Mouse (Mus musculus): ENCODE data around the gene Hoxb5. TPM values are rescaled to one million over a fixed set of nuclear protein-coding genes. Genes with fewer than 3 reads are reported as not detected.

The Hoxb5 gene
- polyA plus RNA-seq, 1 experiment from 2014 or later = 157 TPM

GRCm38 (mm10) chr11:96340698-96341365 is 37.7 kb downstream of the Hoxb5 start:
- under 1% methylated on average over 33 of the region's 36 CpGs for WGBS
- Histone ChIP-seq H3K27ac (peak overlapping the region; percentile 99), H3K36me3 (replicated peaks; ENCODE audit: control insufficient read depth, insufficient read depth) (0 out of 2 replicates have a peak, but pooled peaks cover 5% of the 10 kb centered on the region), H3K4me1 (replicated peaks; ENCODE audit: control insufficient read depth, insufficient read depth, low read length) (peaks cover 28% of the 10 kb centered on the region), H3K27me3 (ENCODE audit: control insufficient read depth, insufficient read depth, low read length) (peaks cover 70% of the 10 kb centered on the region), H3K9me3 (ENCODE audit: control insufficient read depth, low read length) (no peaks in the 10 kb centered on the region), H3K4me2 (replicated peaks) (peak overlapping the region; percentile 77), H3K4me3 (replicated peaks; ENCODE audit: low read length) (peak overlapping the region; percentile 48), H3K9ac (peak overlapping the region; percentile 97)
- no peak for DNase-seq (ENCODE audit: low spot score)
- peak; percentile 47 for ATAC-seq (ENCODE audit: low FRiP score)

- under 1% methylated on average over 40 of the region's 40 CpGs for WGBS
- no peak for DNase-seq (ENCODE audit: low spot score)
- Histone ChIP-seq H3K9ac (peak overlapping the region; percentile 97), H3K4me2 (replicated peaks) (peak overlapping the region; percentile 77), H3K27ac (peak overlapping the region; percentile 99), H3K27me3 (ENCODE audit: control insufficient read depth, insufficient read depth, low read length) (peaks cover 71% of the 10 kb centered on the region), H3K9me3 (ENCODE audit: control insufficient read depth, low read length) (no peaks in the 10 kb centered on the region), H3K4me1 (replicated peaks; ENCODE audit: control insufficient read depth, insufficient read depth, low read length) (peaks cover 31% of the 10 kb centered on the region), H3K4me3 (replicated peaks; ENCODE audit: low read length) (peak overlapping the region; percentile 48), H3K36me3 (replicated peaks; ENCODE audit: control insufficient read depth, insufficient read depth) (0 out of 2 replicates have a peak, but pooled peaks cover 5% of the 10 kb centered on the region)
- ATAC-seq (ENCODE audit: low FRiP score) = no peak
These were observed 38.8 kb downstream of the Hoxb5 start for GRCm38 (mm10) chr11:96341701-96342575.

GRCm38 (mm10) chr11:96342576-96342930 is 39.4 kb downstream of the Hoxb5 start:
- H3K27ac ChIP-seq = peak overlapping the region; percentile 99
- DNase-seq (ENCODE audit: low spot score) (no peak), ATAC-seq (ENCODE audit: low FRiP score) (no peak)
- WGBS = 4% methylated on average over 4 of the region's 4 CpGs
- H3K36me3 ChIP-seq (replicated peaks; ENCODE audit: control insufficient read depth, insufficient read depth) = 0 out of 2 replicates have a peak, but pooled peaks cover 5% of the 10 kb centered on the region
- H3K4me1 ChIP-seq (replicated peaks; ENCODE audit: control insufficient read depth, insufficient read depth, low read length) = peaks cover 26% of the 10 kb centered on the region
- H3K4me3 ChIP-seq (replicated peaks; ENCODE audit: low read length) = peak overlapping the region; percentile 48
- H3K4me2 ChIP-seq (replicated peaks) = peak overlapping the region; percentile 77
- peaks cover 68% of the 10 kb centered on the region for H3K27me3 ChIP-seq (ENCODE audit: control insufficient read depth, insufficient read depth, low read length)
- no peaks in the 10 kb centered on the region for H3K9me3 ChIP-seq (ENCODE audit: control insufficient read depth, low read length)
- H3K9ac ChIP-seq = peak overlapping the region; percentile 97

- Histone ChIP-seq H3K9me3 (ENCODE audit: control insufficient read depth, low read length) (no peaks in the 10 kb centered on the region), H3K36me3 (replicated peaks; ENCODE audit: control insufficient read depth, insufficient read depth) (0 out of 2 replicates have a peak, but pooled peaks cover 5% of the 10 kb centered on the region), H3K4me1 (replicated peaks; ENCODE audit: control insufficient read depth, insufficient read depth, low read length) (peaks cover 28% of the 10 kb centered on the region), H3K4me3 (replicated peaks; ENCODE audit: low read length) (peak overlapping the region; percentile 48), H3K4me2 (replicated peaks) (peak overlapping the region; percentile 77), H3K27me3 (ENCODE audit: control insufficient read depth, insufficient read depth, low read length) (peaks cover 67% of the 10 kb centered on the region), H3K27ac (peak overlapping the region; percentile 99), H3K9ac (peak overlapping the region; percentile 97)
- DNase-seq (ENCODE audit: low spot score) (peak; percentile 40), ATAC-seq (ENCODE audit: low FRiP score) (no peak)
- WGBS = 10% methylated on average over 2 of the region's 2 CpGs
These were observed 40.1 kb downstream of the Hoxb5 start for GRCm38 (mm10) chr11:96343206-96343745.

GRCm38 (mm10) chr11:96344061-96344877 is 41.1 kb downstream of the Hoxb5 start:
- Histone ChIP-seq H3K4me3 (replicated peaks; ENCODE audit: low read length) (peak overlapping the region; percentile 48), H3K4me2 (replicated peaks) (peak overlapping the region; percentile 77), H3K9me3 (ENCODE audit: control insufficient read depth, low read length) (no peaks in the 10 kb centered on the region), H3K36me3 (replicated peaks; ENCODE audit: control insufficient read depth, insufficient read depth) (0 out of 2 replicates have a peak, but pooled peaks cover 5% of the 10 kb centered on the region), H3K27ac (peak overlapping the region; percentile 99), H3K27me3 (ENCODE audit: control insufficient read depth, insufficient read depth, low read length) (peaks cover 60% of the 10 kb centered on the region), H3K9ac (peak overlapping the region; percentile 97), H3K4me1 (replicated peaks; ENCODE audit: control insufficient read depth, insufficient read depth, low read length) (peaks cover 30% of the 10 kb centered on the region)
- WGBS = 1% methylated on average over 40 of the region's 40 CpGs
- DNase-seq (ENCODE audit: low spot score) (peak; percentile 59), ATAC-seq (ENCODE audit: low FRiP score) (peak; percentile 18; the same call in 1 of the 2 replicates)

- Histone ChIP-seq H3K27me3 (ENCODE audit: control insufficient read depth, insufficient read depth, low read length) (peaks cover 58% of the 10 kb centered on the region), H3K4me2 (replicated peaks) (peak overlapping the region; percentile 77), H3K36me3 (replicated peaks; ENCODE audit: control insufficient read depth, insufficient read depth) (0 out of 2 replicates have a peak, but pooled peaks cover 5% of the 10 kb centered on the region), H3K9ac (peak overlapping the region; percentile 97), H3K27ac (peak overlapping the region; percentile 99), H3K4me3 (replicated peaks; ENCODE audit: low read length) (peak overlapping the region; percentile 48), H3K4me1 (replicated peaks; ENCODE audit: control insufficient read depth, insufficient read depth, low read length) (peaks cover 35% of the 10 kb centered on the region), H3K9me3 (ENCODE audit: control insufficient read depth, low read length) (no peaks in the 10 kb centered on the region)
- peak; percentile 28 for DNase-seq (ENCODE audit: low spot score)
- WGBS = 7% methylated on average over 6 of the region's 6 CpGs
- no peak for ATAC-seq (ENCODE audit: low FRiP score)
These were observed 41.7 kb downstream of the Hoxb5 start for GRCm38 (mm10) chr11:96344878-96345159.

- peaks cover 58% of the 10 kb centered on the region for H3K27me3 ChIP-seq (ENCODE audit: control insufficient read depth, insufficient read depth, low read length)
- H3K4me3 ChIP-seq (replicated peaks; ENCODE audit: low read length) = peak overlapping the region; percentile 48
These were observed 42.2 kb downstream of the Hoxb5 start for GRCm38 (mm10) chr11:96345220-96345892.

More at GRCm38 (mm10) chr11:96345220-96345892, 42.2 kb downstream of the Hoxb5 start:
- DNase-seq (ENCODE audit: low spot score) = peak; percentile 40
- 0 out of 2 replicates have a peak, but pooled peaks cover 5% of the 10 kb centered on the region for H3K36me3 ChIP-seq (replicated peaks; ENCODE audit: control insufficient read depth, insufficient read depth)
- no peaks in the 10 kb centered on the region for H3K9me3 ChIP-seq (ENCODE audit: control insufficient read depth, low read length)
- under 1% methylated on average over 31 of the region's 56 CpGs for WGBS
- peak overlapping the region; percentile 77 for H3K4me2 ChIP-seq (replicated peaks)
- peaks cover 40% of the 10 kb centered on the region for H3K4me1 ChIP-seq (replicated peaks; ENCODE audit: control insufficient read depth, insufficient read depth, low read length)
- peak overlapping the region; percentile 99 for H3K27ac ChIP-seq
- ATAC-seq (ENCODE audit: low FRiP score) = no peak
- H3K9ac ChIP-seq = peak overlapping the region; percentile 97
